Mouse (Mus musculus): ENCODE results near the gene Szrd1.
A peak's percentile ranks its signal among the peaks of the same experiment; 100 is the strongest.

Szrd1 gene

DNA sequence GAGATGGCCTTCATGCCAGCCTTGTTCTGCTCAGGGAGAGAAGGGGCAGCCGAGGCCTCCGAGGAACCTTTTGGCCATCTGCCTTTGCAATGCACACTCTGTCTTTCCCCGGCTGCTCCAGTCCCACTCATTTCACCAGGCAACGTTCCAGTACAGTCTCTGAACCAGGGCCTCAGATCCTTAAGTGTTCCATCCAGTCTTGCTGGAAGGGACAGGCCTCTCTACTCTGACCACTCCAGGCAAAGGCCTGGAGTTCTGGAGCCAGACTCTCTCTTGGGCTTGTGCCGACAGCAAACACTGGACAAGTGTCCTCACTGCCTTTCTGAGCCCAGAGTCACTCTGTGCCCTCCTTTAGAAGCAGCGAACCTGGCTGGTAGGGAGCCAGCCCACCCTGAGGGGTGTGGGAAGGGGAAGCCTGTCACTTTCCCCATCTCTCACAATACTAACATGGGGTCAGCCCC lies 25.0 kb downstream of the Szrd1 start:
- no peak for DNase-seq (ENCODE audit: low spot score)

GRCm38 (mm10) chr4:141113831-141114230 lies 25.7 kb downstream of the Szrd1 start:
- no peak for DNase-seq (ENCODE audit: low spot score)

GRCm38 (mm10) chr4:141108196-141108732 lies 31.3 kb downstream of the Szrd1 start:
- no peak for DNase-seq (ENCODE audit: low spot score)

DNA sequence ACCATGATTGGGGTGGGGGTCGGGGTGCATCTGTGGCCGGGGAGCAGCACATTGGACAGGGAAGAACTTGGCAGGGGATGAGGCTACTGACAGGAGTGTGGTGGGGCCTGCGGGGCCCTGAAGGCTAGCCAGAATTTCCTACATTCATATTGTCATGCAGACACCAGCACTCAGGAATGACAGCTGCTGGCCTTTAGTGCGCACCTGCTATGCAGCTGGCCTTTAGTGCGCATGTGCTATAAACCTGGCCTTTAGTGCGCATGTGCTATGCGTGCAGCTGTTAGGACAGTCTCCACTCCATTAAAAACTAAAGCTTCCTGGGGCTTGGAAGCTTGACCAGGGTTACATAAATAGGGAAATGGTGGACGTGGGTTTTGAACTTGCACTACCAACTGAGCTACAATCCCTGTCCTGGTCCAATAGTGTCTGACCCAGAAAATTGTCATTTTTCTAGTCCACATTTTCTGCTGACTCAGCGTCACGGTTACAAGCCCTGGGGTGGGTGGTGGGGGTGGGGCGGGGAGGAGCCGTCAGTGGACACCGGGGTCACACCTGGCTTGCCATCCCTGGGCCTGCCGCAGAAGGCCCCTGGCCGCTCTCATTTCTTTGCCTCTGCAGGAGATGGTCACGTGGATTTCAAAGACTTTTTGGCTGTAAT lies 32.9 kb downstream of the Szrd1 start:
- DNase-seq (ENCODE audit: low spot score): no peak

GRCm38 (mm10) chr4:141101855-141102254 lies 37.7 kb downstream of the Szrd1 start:
- peak; percentile 38 for DNase-seq (ENCODE audit: low spot score)

DNA sequence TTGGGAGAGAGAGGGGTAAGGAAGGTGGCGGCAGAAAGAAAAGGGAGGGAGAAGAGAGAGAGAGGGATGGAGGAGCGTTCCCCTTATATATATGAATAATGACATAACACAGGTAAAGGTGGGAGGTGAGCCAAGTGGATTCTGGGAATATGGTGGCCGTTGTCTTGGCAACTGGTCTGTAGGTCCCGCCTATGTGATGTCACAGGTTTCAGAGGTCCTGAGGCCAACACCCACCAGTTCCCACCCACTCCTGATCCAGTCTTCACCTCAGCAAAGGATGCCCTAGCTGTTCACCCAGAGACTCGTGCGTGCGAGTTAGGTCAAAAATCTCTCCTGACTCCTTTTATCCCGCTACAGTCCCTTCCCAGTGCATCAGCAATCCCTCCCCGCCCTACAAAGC lies 38.3 kb downstream of the Szrd1 start:
- no peak for DNase-seq (ENCODE audit: low spot score)

GRCm38 (mm10) chr4:141099956-141100355 lies 39.6 kb downstream of the Szrd1 start:
- no peak for DNase-seq (ENCODE audit: low spot score)

GRCm38 (mm10) chr4:141098935-141099334 lies 40.6 kb downstream of the Szrd1 start:
- no peak for DNase-seq (ENCODE audit: low spot score)

DNA sequence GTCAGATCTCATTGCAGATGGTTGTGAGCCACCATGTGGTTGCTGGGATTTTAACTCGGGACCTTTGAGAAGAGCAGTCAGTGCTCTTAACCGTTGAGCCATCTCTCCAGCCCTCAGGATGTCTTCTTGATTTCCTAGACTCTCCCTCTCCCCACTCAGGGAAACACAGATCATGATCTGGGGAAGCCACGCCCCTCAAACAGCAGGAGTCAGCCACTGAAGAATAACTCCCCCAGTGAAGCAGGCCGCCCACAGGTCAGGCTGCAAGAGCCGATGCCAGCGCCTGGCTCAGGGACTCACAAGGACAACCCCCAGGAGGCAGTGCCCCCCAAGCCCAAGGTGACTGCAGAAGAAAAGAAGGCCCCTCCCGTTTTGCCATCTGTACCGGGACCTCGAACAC lies 42.9 kb downstream of the Szrd1 start:
- DNase-seq (ENCODE audit: low spot score): no peak

- no peak for DNase-seq (ENCODE audit: low spot score)
Observed at GRCm38 (mm10) chr4:141095016-141095415, 44.6 kb downstream of the Szrd1 start.

DNA sequence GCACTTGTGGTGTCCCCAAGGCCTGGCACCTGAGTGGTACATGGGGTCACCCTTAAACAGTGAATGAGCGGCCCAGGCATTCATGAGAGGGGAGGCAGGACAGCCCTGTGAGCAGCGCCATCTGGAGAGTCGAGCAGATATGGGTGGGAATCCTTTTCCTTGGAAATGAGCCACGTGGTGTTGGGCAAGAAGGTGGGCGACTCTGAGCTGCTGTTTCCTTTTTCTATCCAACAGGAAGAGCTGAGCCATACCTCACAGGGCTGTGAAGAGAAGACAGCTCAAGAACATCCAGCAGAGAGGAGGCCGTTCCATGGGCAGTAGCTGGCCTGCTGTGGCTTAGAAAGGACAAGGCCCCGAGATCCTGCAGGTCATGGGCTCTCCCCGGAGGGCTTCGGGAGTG lies 50.9 kb downstream of the Szrd1 start:
- no peak for DNase-seq (ENCODE audit: low spot score)

GRCm38 (mm10) chr4:141088033-141088432 lies 51.5 kb downstream of the Szrd1 start, which contains the start of gene Spata21:
TSS of gene Spata21 (plus strand) at chr4:141088333.
- DNase-seq (ENCODE audit: low spot score): no peak

DNA sequence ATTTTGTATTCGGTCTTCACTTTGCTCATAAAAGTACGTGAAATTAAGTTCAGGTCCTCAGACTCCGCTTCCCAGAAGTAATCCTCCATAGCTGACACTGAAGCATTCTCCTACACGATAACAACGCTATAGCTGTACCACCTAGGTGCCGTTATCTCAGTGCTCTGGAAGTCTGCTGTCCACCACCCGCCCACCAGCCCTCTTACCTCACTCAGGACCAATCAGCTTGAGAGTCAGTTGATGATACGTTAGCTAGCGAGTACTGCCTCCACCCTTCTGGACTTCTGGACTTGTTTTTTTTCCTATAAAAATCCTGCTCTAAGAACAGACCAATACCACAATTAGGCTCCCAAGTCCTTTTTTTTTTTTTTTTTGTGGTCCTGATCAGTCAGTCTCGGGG lies 52.7 kb downstream of the Szrd1 start:
- DNase-seq (ENCODE audit: low spot score): no peak

DNA sequence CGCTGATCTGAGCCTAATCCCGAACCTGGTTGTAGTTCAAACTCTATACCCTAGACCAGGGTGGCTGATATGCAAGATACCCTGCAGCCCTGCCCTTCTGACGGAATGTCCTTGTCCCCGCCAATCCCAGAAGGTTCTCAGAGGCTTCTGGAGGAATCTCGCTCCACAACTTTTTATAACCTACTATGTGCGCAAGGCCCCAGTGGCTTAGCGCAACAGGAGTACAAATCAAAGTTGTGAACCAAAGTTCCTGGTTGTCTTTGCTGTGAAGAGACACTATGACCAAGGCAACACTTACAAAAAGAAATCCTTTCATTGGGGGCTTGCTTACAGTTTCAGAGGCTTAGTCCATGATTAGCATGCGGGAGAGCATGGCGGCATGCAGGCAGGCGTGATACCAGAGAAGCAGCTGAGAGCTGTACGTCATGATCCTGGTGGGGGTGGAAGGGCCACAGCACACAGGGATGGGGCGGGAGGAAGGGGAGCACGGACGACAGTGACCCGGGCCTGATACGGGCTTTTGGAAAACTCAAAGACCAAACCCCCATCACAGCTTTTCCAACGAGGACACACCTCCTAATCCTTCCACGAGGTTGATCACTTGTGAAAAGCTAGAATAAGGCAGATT lies 61.0 kb downstream of the Szrd1 start:
- no peak for DNase-seq (ENCODE audit: low spot score)

DNA sequence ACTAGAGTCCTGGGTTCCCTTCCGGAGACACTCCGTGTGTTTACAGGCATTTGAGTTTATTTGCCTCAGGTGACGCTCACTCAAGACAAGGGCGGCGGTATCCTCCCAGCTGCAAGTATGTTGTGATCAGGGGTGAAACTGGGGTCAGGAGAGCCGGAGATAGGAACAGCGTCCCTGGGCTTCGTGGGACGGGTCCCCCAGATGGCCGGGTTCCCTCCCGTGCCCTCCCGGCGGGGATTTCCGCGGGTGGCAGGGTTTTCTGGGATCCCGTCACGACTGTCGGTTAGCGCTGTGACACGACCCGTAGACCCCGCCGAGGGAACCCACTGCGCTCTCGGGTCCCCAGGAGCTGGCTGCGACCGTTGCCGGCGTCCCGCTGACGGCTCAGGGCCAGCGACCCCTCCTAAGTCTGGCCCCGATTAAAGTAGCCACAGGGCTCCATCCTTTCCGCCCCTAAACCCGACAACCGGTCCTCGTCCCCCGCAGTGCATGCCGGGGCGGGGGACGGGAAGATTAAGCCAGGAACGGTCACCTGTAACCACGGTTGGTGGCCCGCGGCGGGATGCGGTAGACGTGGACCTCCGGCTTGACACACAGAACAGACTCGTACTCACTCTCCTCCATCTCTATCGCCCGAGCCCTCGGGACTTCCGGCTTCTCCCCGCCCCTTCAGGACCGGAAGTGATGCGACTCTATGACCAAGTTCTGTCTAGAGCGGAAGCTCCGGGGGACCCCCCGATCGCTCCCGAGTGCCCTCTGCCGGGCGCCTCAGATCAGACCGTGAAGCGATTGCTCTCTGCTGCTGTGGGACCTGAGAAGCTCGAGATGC lies 61.7 kb downstream of the Szrd1 start, which contains the start of gene Necap2:
Gene Necap2, minus strand, starts transcription at position 677 of the 829 bp plus-strand sequence.
- DNase-seq (ENCODE audit: low spot score): peak; percentile 93

GRCm38 (mm10) chr4:141076761-141077506 lies 62.6 kb downstream of the Szrd1 start:
- DNase-seq (ENCODE audit: low spot score): no peak

DNA sequence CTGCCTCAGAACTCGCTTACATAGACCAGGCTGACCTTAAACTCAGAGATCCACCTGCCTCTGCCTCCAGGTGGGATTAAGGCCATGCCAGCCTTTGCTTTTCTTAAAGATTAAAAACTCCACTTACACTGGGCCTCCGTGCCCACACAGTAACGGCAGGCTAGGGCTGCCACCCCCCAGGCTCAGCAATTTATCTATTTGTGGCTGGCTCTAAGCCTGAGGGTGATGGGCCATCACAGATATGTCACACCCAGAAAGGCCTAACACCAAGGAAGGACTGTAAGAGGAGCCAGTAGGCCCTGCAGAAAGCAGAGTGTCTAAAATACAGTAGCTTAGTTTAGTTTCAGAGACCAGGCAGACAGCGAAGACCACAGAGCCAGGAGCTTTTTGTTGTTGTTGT lies 65.5 kb downstream of the Szrd1 start:
- DNase-seq (ENCODE audit: low spot score): no peak

- no peak for DNase-seq (ENCODE audit: low spot score)
Observed at GRCm38 (mm10) chr4:141073661-141074060, 65.9 kb downstream of the Szrd1 start.

DNA sequence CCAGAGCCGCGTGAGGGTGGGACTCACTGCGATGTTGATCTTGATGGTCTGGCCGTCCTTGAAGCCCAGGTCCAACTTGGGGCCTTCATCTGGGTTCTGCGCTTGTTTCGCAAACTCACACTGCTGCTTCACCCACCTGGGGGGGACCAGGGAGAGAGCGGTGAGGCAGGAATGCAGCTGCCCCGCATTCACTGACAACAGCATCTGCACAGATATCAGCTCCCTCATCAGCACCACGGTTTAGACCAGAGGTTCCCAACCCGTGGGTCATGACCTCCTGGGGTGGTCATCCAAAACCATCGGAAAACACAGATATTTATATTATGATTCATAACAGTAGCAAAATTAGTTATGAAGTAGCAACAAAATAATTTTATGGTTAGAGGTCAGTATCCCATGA lies 67.1 kb downstream of the Szrd1 start:
- no peak for DNase-seq (ENCODE audit: low spot score)

DNA sequence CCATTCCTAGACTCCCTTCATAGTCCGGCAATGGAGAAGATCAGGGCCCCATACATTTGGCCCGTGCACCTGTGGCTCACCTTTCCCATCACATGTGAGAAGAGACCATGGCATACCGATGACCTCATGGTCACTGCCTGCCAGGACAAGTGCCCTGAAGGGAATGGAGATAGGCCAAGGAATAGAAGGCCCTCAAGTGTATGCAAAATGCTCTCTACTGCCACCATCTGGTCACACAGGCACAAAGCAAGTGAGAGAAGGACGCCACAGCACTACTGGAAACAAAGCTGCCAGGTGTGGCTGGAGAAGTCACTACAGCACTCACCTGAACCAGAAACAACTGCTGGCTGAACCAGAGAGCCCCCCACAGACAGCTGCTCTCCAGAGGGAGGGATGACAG lies 69.8 kb downstream of the Szrd1 start:
- DNase-seq (ENCODE audit: low spot score): peak; percentile 48

- no peak for DNase-seq (ENCODE audit: low spot score)
Observed at GRCm38 (mm10) chr4:141068655-141069054, 70.9 kb downstream of the Szrd1 start.

GRCm38 (mm10) chr4:141067516-141068046 lies 72.0 kb downstream of the Szrd1 start:
- DNase-seq (ENCODE audit: low spot score): no peak
